Mouse (Mus musculus): ENCODE results near the gene Kcng1.

DNA sequence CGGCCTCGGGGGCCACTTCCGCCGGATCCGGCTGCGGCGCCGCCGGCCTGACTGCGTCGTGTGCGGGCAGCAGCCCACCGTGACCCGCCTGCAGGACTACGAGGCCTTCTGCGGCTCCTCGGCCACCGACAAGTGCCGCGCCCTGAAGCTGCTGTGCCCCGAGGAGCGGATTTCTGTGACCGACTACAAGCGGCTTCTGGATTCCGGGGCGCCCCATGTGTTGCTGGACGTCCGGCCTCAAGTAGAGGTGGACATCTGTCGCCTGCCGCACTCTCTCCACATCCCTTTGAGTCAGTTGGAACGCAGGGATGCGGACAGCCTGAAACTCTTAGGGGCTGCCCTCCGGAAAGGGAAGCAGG, 50.1 kb downstream of the Kcng1 start:
- no peak for TF ChIP-seq ZNF384 (IDR thresholded peaks at IDR 0.05; ENCODE audit: low read depth, low read length)
- no peak for TF ChIP-seq ZC3H11A (IDR thresholded peaks at IDR 0.05; ENCODE audit: borderline replicate concordance, low read depth, low read length)
- no peak for TF ChIP-seq MAFK (IDR thresholded peaks at IDR 0.05; ENCODE audit: insufficient read depth, low read depth, low read length)
- TF ChIP-seq CHD2 (IDR thresholded peaks at IDR 0.05; ENCODE audit: low read depth, low read length) = no peak

Measured in ES-E14 (cell line).